ENCODE assay signal across 9 mouse cellular contexts in genomic region chr2:34938269-34939208, GRCm38 (mm10). TPM values are rescaled to one million over a fixed set of nuclear protein-coding genes. Genes with fewer than 3 reads are reported as not detected.
DNase-seq lines count a peak whose midpoint lies in the region; ATAC-seq and TF ChIP-seq lines count a peak whose summit lies in the region.
"Had no signal": no experiment of that assay in that cellular context is flagged by ENCODE, and none has a peak within 500 bp of the region (broad histone marks: within the 10 kb centered on the region; RNA-seq: fewer than 3 reads in every experiment).

No protein-coding gene starts in this region.

- WGBS in cerebellum, adult 2 months, result 49% methylated on average over 8 of the region's 8 CpGs
- 73% methylated on average over 8 of the region's 8 CpGs for WGBS in neural tube, embryonic 15.5 days

- no peaks in the 10 kb centered on the region for H3K36me3 ChIP-seq in neural tube, embryonic 15.5 days

- no peak for TF ChIP-seq CTCF in cerebellum, adult 2 months (IDR thresholded peaks at IDR 0.05; ENCODE audit: borderline replicate concordance, insufficient read depth, low read depth, low read length)

- H3K27me3 ChIP-seq in cerebellum, adult 2 months (ENCODE audit: control insufficient read depth, insufficient read depth, low read length), result no peaks in the 10 kb centered on the region
- no peaks in the 10 kb centered on the region; the same call in 1 of the 2 replicates for H3K27me3 ChIP-seq in neural tube, embryonic 15.5 days (replicated peaks)

- peak; percentile 54 to 66 for DNase-seq in cerebellum, postnatal 10 days
- DNase-seq in cerebellum, adult 2 months, result no peak
- peak; percentile 62 for DNase-seq in CD4-positive, CD25-positive, alpha-beta regulatory T cell, adult 2 months (ENCODE audit: low read depth, low spot score)
- no peak for DNase-seq in urinary bladder, postnatal 4 days (ENCODE audit: low spot score in 2 of 2)
- no peak for DNase-seq in right cerebral cortex, postnatal 25 days
- DNase-seq: kidney, adult 11 months had no signal

- H3K27ac ChIP-seq in cerebellum, adult 2 months (ENCODE audit: insufficient read depth, low read length), result no peak overlapping the region
- no peak overlapping the region for H3K27ac ChIP-seq in neural tube, embryonic 15.5 days (replicated peaks)

- TF ChIP-seq POLR2A in cerebellum, adult 2 months (IDR thresholded peaks at IDR 0.05; ENCODE audit: borderline replicate concordance, insufficient read depth, low read length), result no peak

- no peak overlapping the region for H3K4me3 ChIP-seq in cerebellum, adult 2 months (replicated peaks; ENCODE audit: insufficient read depth, low read depth, low read length)
- no peak overlapping the region for H3K4me3 ChIP-seq in neural tube, embryonic 15.5 days (replicated peaks)

- H3K4me2 ChIP-seq in neural tube, embryonic 15.5 days, result no peak overlapping the region

- H3K9ac ChIP-seq in neural tube, embryonic 15.5 days (replicated peaks), result no peak overlapping the region

- H3K9me3 ChIP-seq in neural tube, embryonic 15.5 days (replicated peaks), result no peaks in the 10 kb centered on the region

- ATAC-seq in granulocyte monocyte progenitor cell, adult 5-6 weeks (replicated peaks; ENCODE audit: poor library complexity, severe bottlenecking), result peak; percentile 80
- ATAC-seq in megakaryocyte progenitor cell, adult 5-6 weeks (replicated peaks; ENCODE audit: poor library complexity), result peak; percentile 90
- no peak for ATAC-seq in neural tube, embryonic 15.5 days (ENCODE audit: low FRiP score)

- peaks cover 3% of the 10 kb centered on the region; the same call in 1 of the 2 replicates for H3K4me1 ChIP-seq in cerebellum, adult 2 months (ENCODE audit: control insufficient read depth, insufficient read depth, low read length)
- H3K4me1 ChIP-seq in neural tube, embryonic 15.5 days, result peaks cover 13% of the 10 kb centered on the region

RNA-seq across cellular contexts. Expression of gene Traf1, which starts 23.0 kb away (rescaled TPM):
- polyA plus RNA-seq in cerebellum, adult 2 months (2012; rRNA removed), result 8.4 and 9.1 TPM in 2 replicates
- total RNA-seq in granulocyte monocyte progenitor cell, adult 5-6 weeks (2014; fragmentation: Nextera tagmentation), result not detected in 2 replicates
- total RNA-seq in granulocyte monocyte progenitor cell, adult 5-6 weeks (2017), result 0.09 and 0.15 TPM in 2 replicates
- total RNA-seq in megakaryocyte progenitor cell, adult 5-6 weeks (2015), result 1.3 and 1.4 TPM in 2 replicates
- total RNA-seq in megakaryocyte progenitor cell, adult 5-6 weeks (2017), result 0.61 TPM in 1 of 2 replicates, not detected in the other
- 3.9 and 5.4 TPM in 2 replicates for polyA plus RNA-seq in neural tube, embryonic 15.5 days (2015; fragmentation: Nextera tagmentation; extraction: Ambion mirVana)

RNA-seq across cellular contexts. Expression of gene Phf19, which starts 24.7 kb away (rescaled TPM):
- polyA plus RNA-seq in cerebellum, adult 2 months (2012; rRNA removed), result 1.7 and 2.2 TPM in 2 replicates
- 22.6 and 25.9 TPM in 2 replicates for total RNA-seq in granulocyte monocyte progenitor cell, adult 5-6 weeks (2014; fragmentation: Nextera tagmentation)
- total RNA-seq in granulocyte monocyte progenitor cell, adult 5-6 weeks (2017), result 5.9 and 7.9 TPM in 2 replicates
- 6.9 and 8.8 TPM in 2 replicates for total RNA-seq in megakaryocyte progenitor cell, adult 5-6 weeks (2015)
- 6.5 and 10.0 TPM in 2 replicates for total RNA-seq in megakaryocyte progenitor cell, adult 5-6 weeks (2017)
- polyA plus RNA-seq in neural tube, embryonic 15.5 days (2015; fragmentation: Nextera tagmentation; extraction: Ambion mirVana), result 2.2 and 3.5 TPM in 2 replicates

Comparison
In these comparisons a context has a peak if more than half of its experiments do, and no peak if none do; other contexts are left out.
1. DNase-seq: peak in cerebellum, postnatal 10 days (2 of 2) and CD4-positive, CD25-positive, alpha-beta regulatory T cell, adult 2 months (single experiment); none in cerebellum, adult 2 months (0 of 2), urinary bladder, postnatal 4 days (0 of 2) and right cerebral cortex, postnatal 25 days (single experiment).